Comparison of ENCODE assay signal across 8 mouse cellular contexts in the genomic region with DNA sequence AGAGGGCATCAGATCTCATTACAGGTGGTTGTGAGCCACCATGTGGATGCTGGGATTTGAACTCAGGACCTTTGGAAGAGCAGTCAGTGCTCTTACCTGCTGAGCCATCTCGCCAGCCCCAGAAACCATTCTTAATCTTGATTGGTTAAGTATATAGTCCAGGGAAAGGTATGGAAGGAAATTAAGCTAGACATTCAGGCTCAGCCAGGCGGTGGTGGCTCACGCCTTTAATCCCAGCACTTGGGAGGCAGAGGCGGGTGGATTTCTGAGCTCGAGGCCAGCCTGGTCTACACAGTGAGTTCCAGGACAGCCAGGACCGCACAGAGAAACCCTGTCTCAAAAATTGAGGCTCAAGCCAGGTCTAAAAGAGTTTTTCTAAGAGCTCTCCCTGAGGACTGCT. TPM values are rescaled to one million over a fixed set of nuclear protein-coding genes. Genes with fewer than 3 reads are reported as not detected.
DNase-seq lines count a peak whose midpoint lies in the region; ATAC-seq and TF ChIP-seq lines count a peak whose summit lies in the region.
"Not testable (repeated sequence)": the region's sequence is repeated elsewhere in the genome, so short reads cannot be mapped to it uniquely, and the experiment has no call there.

A gene (plus strand): TSS at position 301 of the 400 bp plus-strand sequence.

- H3K4me2 ChIP-seq in hindbrain, embryonic 11.5 days (replicated peaks; ENCODE audit: low read depth, low read length); liver, embryonic 11.5 days; midbrain, embryonic 13.5 days (replicated peaks): not testable (repeated sequence)

- TF ChIP-seq POLR2A in testis, adult 2 months (IDR thresholded peaks at IDR 0.05; ENCODE audit: control insufficient read depth, low read depth, low read length) = not testable (repeated sequence)

- H3K4me1 ChIP-seq in hindbrain, embryonic 11.5 days (replicated peaks; ENCODE audit: control insufficient read depth, insufficient read depth, low read length); liver, embryonic 11.5 days (replicated peaks; ENCODE audit: control insufficient read depth, insufficient read depth, low read length); midbrain, embryonic 13.5 days (replicated peaks); testis, adult 2 months (ENCODE audit: control insufficient read depth, insufficient read depth, low read length): not testable (repeated sequence)

- not testable (repeated sequence) for H3K36me3 ChIP-seq in hindbrain, embryonic 11.5 days (ENCODE audit: control insufficient read depth, insufficient read depth, low read length); liver, embryonic 11.5 days (ENCODE audit: control insufficient read depth, insufficient read depth, low read length); testis, adult 2 months (ENCODE audit: control insufficient read depth, insufficient read depth, low read length)
- peaks cover 28% of the 10 kb centered on the region for H3K36me3 ChIP-seq in midbrain, embryonic 13.5 days

- not testable (repeated sequence) for H3K9ac ChIP-seq in hindbrain, embryonic 11.5 days (ENCODE audit: low read depth, low read length); liver, embryonic 11.5 days (ENCODE audit: low read depth, low read length); midbrain, embryonic 13.5 days (replicated peaks)

- H3K27me3 ChIP-seq in hindbrain, embryonic 11.5 days (ENCODE audit: control insufficient read depth, insufficient read depth, low read length); liver, embryonic 11.5 days (replicated peaks; ENCODE audit: control insufficient read depth, insufficient read depth, low read length); midbrain, embryonic 13.5 days; testis, adult 2 months (ENCODE audit: control insufficient read depth, insufficient read depth, low read length): not testable (repeated sequence)

- H3K27ac ChIP-seq in hindbrain, embryonic 11.5 days (ENCODE audit: low read depth, low read length); liver, embryonic 11.5 days (ENCODE audit: low read depth, low read length); midbrain, embryonic 13.5 days; testis, adult 2 months (ENCODE audit: control insufficient read depth, insufficient read depth, low read depth, low read length): not testable (repeated sequence)

- not testable (repeated sequence) for TF ChIP-seq CTCF in testis, adult 2 months (IDR thresholded peaks at IDR 0.05; ENCODE audit: control insufficient read depth, insufficient read depth, insufficient replicate concordance, low read depth, low read length)

- not testable (repeated sequence) for ATAC-seq in erythroblast, adult 5-6 weeks (replicated peaks; ENCODE audit: low FRiP score, poor library complexity, severe bottlenecking); hindbrain, embryonic 11.5 days (ENCODE audit: low FRiP score); liver, embryonic 11.5 days (replicated peaks; ENCODE audit: low FRiP score); midbrain, embryonic 13.5 days

- H3K4me3 ChIP-seq in hindbrain, embryonic 11.5 days (ENCODE audit: low read depth, low read length); liver, embryonic 11.5 days (ENCODE audit: low read depth, low read length); midbrain, embryonic 13.5 days (replicated peaks); testis, adult 2 months (ENCODE audit: control insufficient read depth, low read depth, low read length): not testable (repeated sequence)

- WGBS in hindbrain, embryonic 11.5 days = 90% methylated on average over 3 of the region's 6 CpGs
- WGBS in liver, embryonic 11.5 days = 84% methylated on average over 4 of the region's 6 CpGs
- 93% methylated on average over 3 of the region's 6 CpGs for WGBS in midbrain, embryonic 13.5 days

- not testable (repeated sequence) for H3K9me3 ChIP-seq in hindbrain, embryonic 11.5 days (ENCODE audit: control insufficient read depth, low read length); liver, embryonic 11.5 days (ENCODE audit: control insufficient read depth, low read length); midbrain, embryonic 13.5 days

- not testable (repeated sequence) for DNase-seq in adrenal gland, adult 8-10 months; gonadal fat pad, adult 2 months (ENCODE audit: low read depth); hindbrain, embryonic 11.5 days (ENCODE audit: low spot score); layer of hippocampus, adult 8-10 months (ENCODE audit: low spot score in 2 of 2); liver, embryonic 11.5 days (ENCODE audit: low spot score)

RNA-seq across cellular contexts. Expression of the gene that starts here (rescaled TPM):
- 100 to 1,000 TPM; 347 to 386 (median 375) TPM for total RNA-seq in adrenal gland, adult 8-10 months (2022)
- total RNA-seq in erythroblast, adult 5-6 weeks (2015; ENCODE audit: low replicate concordance) = 60.1 and 64.6 TPM in 2 replicates
- total RNA-seq in erythroblast, adult 5-6 weeks (2017; ENCODE audit: low replicate concordance) = 71.0 and 76.1 TPM in 2 replicates
- 338 and 402 TPM in 2 replicates for polyA plus RNA-seq in gonadal fat pad, adult 2 months (2012; rRNA removed)
- polyA plus RNA-seq in hindbrain, embryonic 11.5 days (2014; fragmentation: Nextera tagmentation; extraction: Ambion mirVana) = 140 and 173 TPM in 2 replicates
- 100 to 1,000 TPM; 273 to 282 (median 281) TPM for total RNA-seq in layer of hippocampus, adult 8-10 months (2022)
- polyA plus RNA-seq in liver, embryonic 11.5 days (2014; fragmentation: Nextera tagmentation; extraction: Ambion mirVana) = 185 and 196 TPM in 2 replicates
- polyA plus RNA-seq in midbrain, embryonic 13.5 days (2015; fragmentation: Nextera tagmentation; extraction: Ambion mirVana) = 148 and 162 TPM in 2 replicates
- polyA plus RNA-seq in testis, adult 2 months (2012; rRNA removed) = 251 and 267 TPM in 2 replicates
